Mouse (Mus musculus): ENCODE measurements around the gene Zmynd15.
"Not testable (repeated sequence)": the region's sequence is repeated elsewhere in the genome, so short reads cannot be mapped to it uniquely, and the experiment has no call there.

The Zmynd15 gene

GRCm38 (mm10) chr11:70458688-70459600 is at the start of gene Zmynd15:
TSS of gene Zmynd15 (plus strand) at chr11:70459433.
- no peak for ATAC-seq (ENCODE audit: low TSS enrichment)

- ATAC-seq (ENCODE audit: low TSS enrichment), result peak; percentile 69; the same call in 1 of the 2 replicates
These were observed 49.5 kb upstream of the Zmynd15 start, which contains the start of gene Pelp1 for GRCm38 (mm10) chr11:70409594-70410296. TSS of gene Pelp1 (minus strand) at chr11:70410031.

GRCm38 (mm10) chr11:70410297-70410643 is 49.0 kb upstream of the Zmynd15 start:
- no peak for ATAC-seq (ENCODE audit: low TSS enrichment)

- no peak for ATAC-seq (ENCODE audit: low TSS enrichment)
These were observed 46.6 kb upstream of the Zmynd15 start for GRCm38 (mm10) chr11:70412591-70412990.

GRCm38 (mm10) chr11:70413961-70414360 is 45.3 kb upstream of the Zmynd15 start:
- ATAC-seq (ENCODE audit: low TSS enrichment), result no peak

GRCm38 (mm10) chr11:70418199-70418598 is 41.0 kb upstream of the Zmynd15 start:
- no peak for ATAC-seq (ENCODE audit: low TSS enrichment)

- ATAC-seq (ENCODE audit: low TSS enrichment), result no peak
These were observed 39.7 kb upstream of the Zmynd15 start for GRCm38 (mm10) chr11:70419486-70419885.

GRCm38 (mm10) chr11:70426598-70426997 is 32.6 kb upstream of the Zmynd15 start:
- ATAC-seq (ENCODE audit: low TSS enrichment), result not testable (repeated sequence)

- ATAC-seq (ENCODE audit: low TSS enrichment), result no peak
These were observed 27.7 kb upstream of the Zmynd15 start for GRCm38 (mm10) chr11:70431574-70431973.

- ATAC-seq (ENCODE audit: low TSS enrichment), result peak; percentile 93
These were observed 27.0 kb upstream of the Zmynd15 start, which contains the start of gene Arrb2 for GRCm38 (mm10) chr11:70432048-70432894. TSS of gene Arrb2 (plus strand) at chr11:70432635.

- ATAC-seq (ENCODE audit: low TSS enrichment), result peak; percentile 39
These were observed 26.2 kb upstream of the Zmynd15 start for GRCm38 (mm10) chr11:70432895-70433568.

GRCm38 (mm10) chr11:70433569-70433943 is 25.7 kb upstream of the Zmynd15 start:
- ATAC-seq (ENCODE audit: low TSS enrichment), result no peak

GRCm38 (mm10) chr11:70433951-70434350 is 25.3 kb upstream of the Zmynd15 start:
- ATAC-seq (ENCODE audit: low TSS enrichment), result no peak

GRCm38 (mm10) chr11:70435476-70435875 is 23.8 kb upstream of the Zmynd15 start:
- no peak for ATAC-seq (ENCODE audit: low TSS enrichment)

GRCm38 (mm10) chr11:70437426-70437825 is 21.8 kb upstream of the Zmynd15 start:
- no peak for ATAC-seq (ENCODE audit: low TSS enrichment)

- ATAC-seq (ENCODE audit: low TSS enrichment), result no peak
These were observed 20.4 kb upstream of the Zmynd15 start for GRCm38 (mm10) chr11:70438728-70439374.

GRCm38 (mm10) chr11:70440637-70441036 is 18.6 kb upstream of the Zmynd15 start:
- no peak for ATAC-seq (ENCODE audit: low TSS enrichment)

- no peak for ATAC-seq (ENCODE audit: low TSS enrichment)
These were observed 17.4 kb upstream of the Zmynd15 start for GRCm38 (mm10) chr11:70441882-70442281.

GRCm38 (mm10) chr11:70443964-70444363 is 15.3 kb upstream of the Zmynd15 start:
- no peak for ATAC-seq (ENCODE audit: low TSS enrichment)

- ATAC-seq (ENCODE audit: low TSS enrichment), result no peak
These were observed 14.6 kb upstream of the Zmynd15 start for GRCm38 (mm10) chr11:70444667-70445066.

- ATAC-seq (ENCODE audit: low TSS enrichment), result no peak
These were observed 12.5 kb upstream of the Zmynd15 start for GRCm38 (mm10) chr11:70446756-70447155.
